ENCODE assay signal across 16 mouse cellular contexts in the genomic region with DNA sequence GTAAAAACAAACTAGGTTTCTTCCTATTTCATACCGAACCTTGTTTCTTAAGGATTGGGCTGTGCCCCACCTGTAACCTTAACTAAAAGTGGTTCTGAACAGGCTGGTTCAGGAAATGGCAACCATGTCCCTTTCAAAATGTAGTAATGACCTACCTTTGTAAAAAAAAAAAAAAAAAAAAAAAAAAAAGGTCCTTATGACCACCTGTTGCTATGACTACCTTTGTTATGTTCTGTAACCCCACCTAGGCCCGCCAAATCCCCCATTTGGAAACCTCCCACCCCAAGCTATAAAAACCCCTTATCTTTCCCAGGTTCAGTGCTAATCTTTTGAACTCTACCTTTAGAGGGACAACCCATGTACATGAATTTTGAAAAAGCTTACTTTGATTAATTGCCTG.
"Had no signal": no experiment of that assay in that cellular context is flagged by ENCODE, and none has a peak within 500 bp of the region (broad histone marks: within the 10 kb centered on the region; RNA-seq: fewer than 3 reads in every experiment).

No protein-coding gene starts in this region.

- H3K9me3 ChIP-seq: neural tube, embryonic 13.5 days; neural tube, embryonic 15.5 days; stomach, embryonic 15.5 days had no signal

- H3K36me3 ChIP-seq: neural tube, embryonic 13.5 days; neural tube, embryonic 15.5 days; stomach, embryonic 15.5 days had no signal

- H3K9ac ChIP-seq: neural tube, embryonic 13.5 days; neural tube, embryonic 15.5 days; stomach, embryonic 15.5 days had no signal

- H3K27ac ChIP-seq: neural tube, embryonic 13.5 days; neural tube, embryonic 15.5 days; stomach, embryonic 15.5 days; stomach, postnatal 0 days had no signal

- DNase-seq: retina, postnatal 1 day; right cerebral cortex, adult 18-20 months; right cerebral cortex, postnatal 14 days; right cerebral cortex, postnatal 25 days; right cerebral cortex, postnatal 4 days; spleen, adult 18-20 months; thymus, adult 18-20 months; thymus, adult 2 months; thymus, postnatal 14 days; thymus, postnatal 25 days; thymus, postnatal 36 days; thymus, postnatal 4 days had no signal

- H3K4me1 ChIP-seq: neural tube, embryonic 13.5 days; neural tube, embryonic 15.5 days; stomach, embryonic 15.5 days had no signal

- H3K4me3 ChIP-seq: neural tube, embryonic 13.5 days; neural tube, embryonic 15.5 days; stomach, embryonic 15.5 days had no signal
